20 mouse cellular contexts compared by ENCODE assay signal in the genomic region with DNA sequence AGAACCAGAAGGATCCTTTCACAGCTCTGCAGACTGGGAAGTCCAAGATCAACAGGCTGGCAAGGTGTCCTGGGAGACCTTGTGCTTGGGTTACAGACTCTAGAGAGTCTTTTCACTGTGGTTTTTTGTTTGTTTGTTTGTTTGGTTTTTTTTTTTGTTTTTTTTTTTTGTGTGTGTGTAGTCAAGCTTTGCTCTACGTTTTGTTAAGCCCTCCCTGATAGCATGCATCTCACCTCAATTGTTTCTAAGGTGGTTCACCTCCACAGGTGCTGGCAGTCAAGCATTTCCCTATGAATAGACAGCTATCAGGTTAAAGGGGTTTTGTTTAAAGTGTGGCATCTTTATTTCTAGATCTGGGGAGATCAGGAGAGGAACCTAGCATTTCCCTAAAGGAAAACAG.
DNase-seq lines count a peak whose midpoint lies in the region; TF ChIP-seq lines count a peak whose summit lies in the region.
"Had no signal": no experiment of that assay in that cellular context is flagged by ENCODE, and none has a peak within 500 bp of the region (broad histone marks: within the 10 kb centered on the region; RNA-seq: fewer than 3 reads in every experiment).

No protein-coding gene starts in this region.

- H3K4me3 ChIP-seq in ES-E14 (ENCODE audit: insufficient read depth in 1 of 2, low read depth in 1 of 2, low read length in 2 of 2, poor library complexity in 1 of 2, severe bottlenecking in 1 of 2) = no peak overlapping the region

- H3K4me1 ChIP-seq in ES-E14 (ENCODE audit: control insufficient read depth in 2 of 2, insufficient read depth in 2 of 2, low read length in 2 of 2, poor library complexity in 1 of 2) = peaks cover 3 to 7% of the 10 kb centered on the region in 2 experiments; a peak in 2 of 4 replicates

- no peaks in the 10 kb centered on the region for H3K9me3 ChIP-seq in ES-E14 (ENCODE audit: control insufficient read depth, insufficient read depth, low read depth, low read length)

- no peaks in the 10 kb centered on the region for H3K36me3 ChIP-seq in ES-E14 (ENCODE audit: control insufficient read depth, insufficient read depth, low read length, poor library complexity, severe bottlenecking)
- H3K36me3 ChIP-seq: G1E had no signal

- no peak overlapping the region for H3K27ac ChIP-seq in ES-E14 (ENCODE audit: insufficient read depth, low read depth, low read length, poor library complexity, severe bottlenecking)

- in situ Hi-C loops in ES-E14 (cut with MboI; ENCODE audit: low sequenced_read_pairs in 2 of 2, unreplicated experiment in 2 of 2) = no loop called here

- DNase-seq in ES-CJ7 (ENCODE audit: low read depth, low spot score) (peak; percentile 24), ES-E14 (ENCODE audit: low read depth, low spot score) (no peak), ZHBTc4 (ENCODE audit: low read depth, low spot score) (peak; percentile 10)
- DNase-seq in cerebellum, adult 8-10 months = no peak
- no peak for DNase-seq in urinary bladder, adult 18-20 months (ENCODE audit: low spot score in 2 of 2)
- no peak for DNase-seq in spleen, postnatal 36 days (ENCODE audit: low spot score in 2 of 2)
- DNase-seq: adrenal gland, adult 2 months; adrenal gland, adult 8-10 months; adrenal gland, postnatal 10 days; adrenal gland, postnatal 14 days; adrenal gland, postnatal 25 days; adrenal gland, postnatal 36 days; B cell, adult 2 months; cerebellum, adult 11 months; cerebellum, adult 11-12 months; cerebellum, adult 18-20 months; cerebellum, adult 2 months; cerebellum, adult 9-10 months; cerebellum, adult 9-11 months had no signal

- no peak overlapping the region for H3K9ac ChIP-seq in ES-E14 (ENCODE audit: insufficient read depth, low read depth, low read length, poor library complexity, severe bottlenecking)

TF ChIP-seq in ES-E14, 5 proteins besides CTCF, POLR2A, EP300 and RAD21:
- peak; percentile 92 for TF ChIP-seq ZNF384 (IDR thresholded peaks at IDR 0.05; ENCODE audit: low read depth, low read length)
- TF ChIP-seq MAFK (IDR thresholded peaks at IDR 0.05; ENCODE audit: insufficient read depth, low read depth, low read length) = no peak
- TF ChIP-seq CHD2 (IDR thresholded peaks at IDR 0.05; ENCODE audit: low read depth, low read length) = no peak
- TF ChIP-seq HCFC1 (IDR thresholded peaks at IDR 0.05; ENCODE audit: borderline replicate concordance, insufficient read depth, low read length) = no peak
- TF ChIP-seq ZC3H11A (IDR thresholded peaks at IDR 0.05; ENCODE audit: borderline replicate concordance, low read depth, low read length) = no peak
TF ChIP-seq in ES-E14: peak in this region for 1.

Comparison
In these comparisons a context has a peak if more than half of its experiments do, and no peak if none do; other contexts are left out.
1. DNase-seq: peak in ES-CJ7 (single experiment) and ZHBTc4 (single experiment); none in ES-E14 (single experiment), cerebellum, adult 8-10 months (single experiment), urinary bladder, adult 18-20 months (0 of 2) and spleen, postnatal 36 days (0 of 2).